Mouse (Mus musculus) mouse embryonic stem cell (cell line): ENCODE measurements around the gene Rbl2.

Experiments used
- in situ Hi-C, 2 experiments: fragments of 300-500 bp; cut with MboI; formaldehyde crosslinking; loops; 1 replicate in 1 of 2; 3 replicates in 1 of 2; pipeline ENCODE4 v1.14.3; 2019 to 2020; ENCODE audit warnings: low sequenced_read_pairs in 2 of 2, low pct_unique_long_range_greater_than_20kb in 1 of 2, mixed read lengths in 1 of 2; ENCODE audit not compliant: unreplicated experiment in 1 of 2

Gene Rbl2

DNA sequence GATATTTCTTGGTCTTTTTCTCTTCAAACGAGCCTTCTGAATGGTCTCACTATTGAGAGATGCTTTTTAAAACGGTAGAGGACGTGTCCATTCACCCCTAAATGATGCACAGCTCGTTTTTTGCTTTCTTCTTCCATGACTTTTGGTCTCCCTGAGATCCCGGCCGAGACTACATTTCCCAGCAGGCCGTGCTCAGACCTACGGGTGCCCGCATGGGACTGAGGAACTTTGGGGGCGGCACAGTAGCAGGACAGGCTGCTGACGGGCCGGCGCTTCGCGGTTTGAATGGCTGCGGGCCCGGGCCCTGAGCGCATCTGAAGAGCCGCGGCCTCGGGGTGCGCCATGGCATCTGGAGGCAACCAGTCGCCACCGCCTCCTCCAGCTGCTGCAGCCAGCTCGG lies at the start of gene Rbl2:
TSS of gene Rbl2 (plus strand) at position 224 of the 400 bp plus-strand sequence.
- in situ Hi-C loops, result no loop called here

GRCm38 (mm10) chr8:91034417-91034816 lies 35.4 kb upstream of the Rbl2 start:
- in situ Hi-C loops, result no loop called here

- in situ Hi-C loops, result no loop called here
Observed at GRCm38 (mm10) chr8:91036905-91037304, 33.0 kb upstream of the Rbl2 start.

GRCm38 (mm10) chr8:91038637-91039036 lies 31.2 kb upstream of the Rbl2 start:
- in situ Hi-C loops, result no loop called here

GRCm38 (mm10) chr8:91046370-91046769 lies 23.5 kb upstream of the Rbl2 start:
- in situ Hi-C loops, result no loop called here

GRCm38 (mm10) chr8:91051037-91051436 lies 18.8 kb upstream of the Rbl2 start:
- in situ Hi-C loops, result no loop called here

- in situ Hi-C loops, result no loop called here
Observed at GRCm38 (mm10) chr8:91054418-91054817, 15.4 kb upstream of the Rbl2 start.

DNA sequence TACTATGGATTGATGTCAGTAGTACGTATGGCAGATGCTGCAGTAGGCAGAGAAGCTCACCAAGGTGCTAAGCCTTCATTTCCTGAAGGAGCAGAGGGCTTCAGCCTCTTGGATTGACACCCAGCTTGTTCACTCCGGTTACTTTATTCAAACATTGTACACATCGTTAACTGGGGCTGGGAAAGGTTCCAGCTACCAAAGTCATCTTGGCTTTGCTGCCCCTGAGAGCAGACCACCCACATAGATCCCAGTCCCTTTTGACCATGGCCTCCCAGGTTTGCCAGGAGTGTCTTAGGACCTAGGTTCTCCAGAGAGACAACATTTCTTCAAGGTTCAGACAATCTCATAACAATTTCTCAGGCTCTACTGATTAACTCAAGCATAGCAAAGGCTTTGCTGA lies 13.0 kb upstream of the Rbl2 start:
- in situ Hi-C loops, result no loop called here

DNA sequence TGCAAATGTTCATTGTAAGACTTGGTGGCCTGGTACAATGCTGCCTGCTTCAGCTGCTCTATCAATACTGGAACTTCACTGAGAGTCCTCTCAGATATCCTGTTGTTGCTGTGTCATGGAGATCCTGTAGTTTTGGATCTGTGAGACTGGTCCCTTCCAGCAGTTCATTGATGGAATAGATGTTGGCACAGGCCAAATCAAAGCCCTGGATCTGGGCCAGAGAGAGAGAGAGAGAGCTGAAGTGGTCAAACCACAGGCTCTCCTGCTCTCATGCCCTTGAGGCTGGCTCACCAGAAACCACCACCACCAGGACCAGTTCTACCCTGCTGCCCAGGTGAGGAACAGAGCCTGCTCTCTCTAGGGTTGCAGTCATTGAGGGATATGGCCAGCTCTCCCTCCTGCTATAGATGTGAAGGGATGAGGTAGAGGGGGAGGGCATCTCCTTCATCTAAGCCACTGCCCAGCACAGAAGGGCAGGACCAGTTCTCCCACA lies 10.7 kb upstream of the Rbl2 start:
- in situ Hi-C loops, result no loop called here

DNA sequence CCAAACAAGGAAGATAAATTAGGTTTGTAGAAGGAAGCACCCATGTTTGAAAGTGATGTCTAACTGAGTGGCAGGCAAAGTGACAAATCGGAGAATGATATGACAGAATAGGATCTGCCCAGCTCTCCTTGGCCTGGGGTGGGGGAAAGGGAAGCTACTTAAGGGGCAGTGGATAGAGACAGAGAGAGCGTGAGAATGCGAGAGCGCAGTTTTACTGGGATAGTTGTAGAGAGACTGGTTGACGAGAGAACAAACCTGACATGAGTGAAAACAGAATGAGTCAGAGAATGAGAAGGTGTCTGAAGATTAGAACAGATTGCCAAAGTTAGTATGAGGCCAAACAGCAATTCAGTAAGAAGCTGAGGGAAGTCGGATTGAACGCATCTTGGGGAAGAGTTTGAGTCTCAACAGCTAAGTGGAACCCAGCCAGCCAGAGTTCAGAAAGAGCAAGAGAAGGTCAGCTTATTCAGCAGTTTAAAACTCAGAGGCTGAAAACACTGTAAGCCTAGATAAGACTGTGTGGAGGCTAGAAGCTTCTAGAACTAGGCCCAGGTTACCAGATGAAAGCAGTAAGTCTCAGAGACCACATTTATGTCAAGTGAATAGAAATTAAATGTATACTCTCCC lies 9.9 kb upstream of the Rbl2 start:
- in situ Hi-C loops, result no loop called here

DNA sequence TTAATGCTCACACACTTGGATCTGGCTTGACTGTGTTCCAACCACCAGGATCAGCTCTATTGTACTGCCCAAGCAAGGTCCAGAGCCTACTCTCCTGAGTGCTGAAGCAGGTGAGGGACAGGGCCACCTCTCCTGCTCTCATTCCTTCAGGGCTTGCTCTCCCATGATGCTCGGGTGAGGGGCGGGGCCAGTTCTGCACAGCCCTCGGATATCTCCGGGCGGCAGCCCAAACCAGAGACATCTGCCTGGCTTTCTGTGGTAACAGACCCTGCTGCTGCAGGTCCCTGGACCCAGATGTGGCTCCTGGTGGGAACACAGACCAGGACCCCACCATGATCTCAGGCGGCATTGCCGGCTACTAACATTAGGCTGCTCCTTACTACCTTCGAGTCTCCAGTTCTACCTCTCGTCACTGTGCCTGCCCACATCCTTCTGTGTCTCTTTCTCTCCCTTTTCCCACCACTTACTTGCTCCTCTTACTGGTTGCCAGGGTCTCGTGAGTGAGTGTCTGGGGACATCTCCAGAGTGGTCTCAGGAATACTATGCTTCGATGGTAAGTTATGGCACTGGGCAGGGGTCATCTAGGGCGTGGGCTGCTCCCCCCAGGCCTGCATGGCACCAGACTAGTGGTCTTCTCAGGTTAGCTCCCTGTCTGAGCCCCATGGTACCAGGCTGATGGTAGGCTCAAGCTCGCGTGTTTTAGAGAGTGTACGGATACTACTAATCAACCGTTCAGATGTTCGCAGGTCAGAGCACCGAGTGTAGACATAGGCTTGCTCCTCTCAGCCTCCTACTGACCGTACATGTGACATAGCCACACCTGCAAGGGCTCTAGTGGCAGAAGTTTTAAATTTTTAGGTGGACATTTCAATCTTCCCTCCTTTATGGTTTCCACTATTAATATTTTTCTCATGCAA lies 9.0 kb upstream of the Rbl2 start:
- in situ Hi-C loops, result no loop called here

GRCm38 (mm10) chr8:91065179-91065578 lies 4.7 kb upstream of the Rbl2 start:
- in situ Hi-C loops, result no loop called here

- in situ Hi-C loops, result no loop called here
Observed at GRCm38 (mm10) chr8:91069407-91069806, 450 bp upstream of the Rbl2 start.

- in situ Hi-C loops, result no loop called here
Observed at GRCm38 (mm10) chr8:91070275-91070859, 510 bp downstream of the Rbl2 start.

DNA sequence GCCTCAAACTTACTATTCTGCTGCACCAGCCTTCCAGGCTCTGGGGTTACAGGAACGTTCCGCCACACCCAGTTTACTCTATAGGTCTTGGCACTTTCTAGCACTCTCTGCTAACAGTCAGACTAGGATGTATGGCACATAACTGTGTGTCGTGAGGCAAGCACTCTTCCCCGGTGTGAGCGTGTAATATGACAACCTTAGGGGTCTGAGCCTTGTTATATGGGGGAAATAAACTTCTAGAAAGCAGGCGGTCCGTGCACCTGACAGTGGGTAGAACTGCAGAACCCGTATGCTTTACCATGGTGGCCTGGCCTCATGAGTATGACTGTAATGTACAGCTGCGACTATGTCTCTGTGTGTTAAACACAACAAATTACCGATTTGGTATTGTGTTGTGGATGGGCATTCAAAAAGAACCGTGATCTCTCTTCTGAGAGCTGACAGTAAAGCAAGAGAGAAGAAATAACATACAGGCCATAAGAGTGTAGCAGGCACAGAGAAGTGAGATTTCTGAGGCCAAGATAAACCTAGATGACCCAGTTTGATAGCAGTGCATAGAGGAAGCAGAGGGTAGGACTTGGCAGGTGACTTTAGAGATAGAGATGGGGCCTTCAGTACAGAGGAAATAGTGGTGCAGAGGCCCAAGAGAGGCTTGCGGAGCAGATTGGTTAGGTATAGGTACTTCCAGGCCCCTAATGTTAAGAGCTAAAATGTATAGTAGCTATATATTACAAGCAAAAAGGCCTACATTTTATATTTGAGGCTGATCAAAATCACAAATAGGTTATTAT lies 7.4 kb downstream of the Rbl2 start:
- in situ Hi-C loops, result no loop called here

DNA sequence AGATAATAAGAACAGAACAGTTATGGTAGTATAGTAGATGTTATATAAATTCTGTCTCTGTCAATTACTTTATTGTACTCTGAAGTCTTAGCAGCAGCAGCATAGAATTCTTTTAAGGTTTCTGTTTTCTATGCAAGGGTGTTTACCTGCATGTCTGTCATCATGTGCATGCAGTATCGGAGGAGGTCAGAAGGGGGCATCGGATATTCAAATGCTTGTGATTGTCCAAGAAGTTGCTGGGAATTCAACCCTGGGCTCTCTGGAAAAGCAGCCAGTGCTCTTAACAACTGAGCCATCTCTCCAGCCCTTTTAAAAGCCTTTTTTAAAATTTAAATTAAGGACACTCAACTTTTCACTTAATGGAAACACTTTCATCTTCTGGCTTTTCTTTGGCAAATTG lies 9.8 kb downstream of the Rbl2 start:
- in situ Hi-C loops, result no loop called here

DNA sequence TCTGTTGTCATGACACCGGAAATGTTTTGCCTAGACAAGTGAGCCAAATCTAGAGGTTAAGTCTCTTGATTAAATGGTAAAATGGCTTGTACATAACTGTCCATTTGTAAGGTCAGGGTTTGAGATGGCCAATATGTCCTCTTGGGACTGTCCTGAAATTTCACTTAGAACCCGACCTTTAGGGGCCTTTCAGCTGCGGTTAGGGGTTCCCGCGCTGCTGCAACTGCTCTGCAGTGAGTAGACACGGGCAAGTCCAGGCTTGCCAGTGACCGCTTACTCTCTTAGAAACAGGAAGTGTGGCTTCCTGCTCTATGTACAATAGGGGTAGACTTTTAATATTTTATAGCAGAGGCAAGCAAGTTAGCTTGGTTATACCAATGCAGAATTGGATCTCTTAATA lies 12.1 kb downstream of the Rbl2 start:
- in situ Hi-C loops, result no loop called here

GRCm38 (mm10) chr8:91082428-91082827 lies 12.6 kb downstream of the Rbl2 start:
- in situ Hi-C loops, result no loop called here

- in situ Hi-C loops, result no loop called here
Observed at GRCm38 (mm10) chr8:91088452-91088851, 18.6 kb downstream of the Rbl2 start.
